Mouse (Mus musculus) gastrocnemius, adult 2 months (tissue): ENCODE results near the gene Defa36. TPM values are rescaled to one million over a fixed set of nuclear protein-coding genes. Genes with fewer than 3 reads are reported as not detected.
"Not testable (repeated sequence)": the region's sequence is repeated elsewhere in the genome, so short reads cannot be mapped to it uniquely, and the experiment has no call there.

Source experiments
- DNase-seq: peaks from one replicate; pipeline ENCODE4 v3.0.0; 2022
- H3K27ac ChIP-seq: fragments of 200-600 bp; 2 replicates; pipeline ENCODE4 v1.8.1; 2022; ENCODE audit warnings: mild to moderate bottlenecking
- H3K4me3 ChIP-seq: fragments of 200-600 bp; 2 replicates; pipeline ENCODE4 v1.8.1; 2022; ENCODE audit warnings: mild to moderate bottlenecking, moderate library complexity
- intact Hi-C: fragments of 180-260 bp; cut with DNase I; formaldehyde crosslinking; loops from one replicate; pipeline ENCODE4 v1.15.1; 2025
- long read RNA-seq, 2 experiments: library from polyadenylated mRNA; stranded (forward); transcript quantifications; one replicate each; pipeline ENCODE4 v2.0.0; 2021
- total RNA-seq, 2 experiments: library from RNA; stranded (reverse); gene quantifications; 2 replicates each; pipeline ENCODE4 v1.2.3; 2021

Defa36 gene
- not detected for total RNA-seq
- long read RNA-seq, experiment 1, result 0 reads
- long read RNA-seq, experiment 2, result 0 reads

DNA sequence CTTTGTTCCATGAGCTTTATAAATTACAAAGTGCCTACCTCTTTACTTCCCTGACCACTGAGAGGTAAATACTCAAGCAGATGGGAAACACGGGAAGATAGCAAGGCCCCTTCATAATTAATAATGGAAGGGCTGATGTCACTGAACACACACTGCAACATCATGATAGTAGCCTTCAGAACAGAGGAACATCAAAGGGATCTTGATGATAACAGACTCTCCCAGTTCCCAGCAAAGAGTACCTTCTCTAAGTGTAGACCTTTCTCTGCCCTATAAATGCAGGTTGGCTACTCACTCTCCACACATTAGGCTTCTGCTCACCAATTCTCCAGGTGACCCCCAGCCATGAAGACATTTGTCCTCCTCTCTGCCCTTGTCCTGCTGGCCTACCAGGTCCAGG, at the start of gene Defa36:
Gene Defa36, plus strand, starts transcription at position 301 of the 400 bp plus-strand sequence.
- intact Hi-C loops, result not testable (repeated sequence)

DNA sequence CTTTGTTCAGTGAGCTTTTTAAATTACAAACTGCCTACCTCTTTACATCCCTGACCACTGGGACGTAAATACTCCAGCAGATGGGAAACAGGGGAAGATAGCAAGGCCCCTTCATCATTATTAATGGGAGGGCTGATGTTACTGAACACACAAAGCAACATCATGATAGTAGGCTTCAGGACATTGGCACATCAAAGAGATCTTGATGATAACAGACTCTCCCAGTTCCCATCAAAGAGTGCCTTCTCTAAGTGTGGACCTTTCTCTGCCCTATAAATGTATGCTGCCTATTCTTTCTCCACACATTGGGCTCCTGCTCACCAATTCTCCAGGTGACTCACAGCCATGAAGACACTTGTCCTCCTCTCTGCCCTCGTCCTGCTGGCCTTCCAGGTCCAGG, 49.0 kb upstream of the Defa36 start, which contains the start of gene Defa2:
Gene Defa2, plus strand, starts transcription at position 301 of the 400 bp plus-strand sequence.
- H3K27ac ChIP-seq, DNase-seq, intact Hi-C loops, H3K4me3 ChIP-seq: not testable (repeated sequence)

More for the DNA sequence above, at the start of gene Defa36:
- H3K4me3 ChIP-seq, H3K27ac ChIP-seq, DNase-seq: not testable (repeated sequence)

DNA sequence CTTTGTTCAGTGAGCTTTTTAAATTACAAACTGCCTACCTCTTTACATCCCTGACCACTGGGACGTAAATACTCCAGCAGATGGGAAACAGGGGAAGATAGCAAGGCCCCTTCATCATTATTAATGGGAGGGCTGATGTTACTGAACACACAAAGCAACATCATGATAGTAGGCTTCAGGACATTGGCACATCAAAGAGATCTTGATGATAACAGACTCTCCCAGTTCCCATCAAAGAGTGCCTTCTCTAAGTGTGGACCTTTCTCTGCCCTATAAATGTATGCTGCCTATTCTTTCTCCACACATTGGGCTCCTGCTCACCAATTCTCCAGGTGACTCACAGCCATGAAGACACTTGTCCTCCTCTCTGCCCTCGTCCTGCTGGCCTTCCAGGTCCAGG, 35.7 kb upstream of the Defa36 start, which contains the start of gene Defa33:
Gene Defa33, plus strand, starts transcription at position 301 of the 400 bp plus-strand sequence.
- H3K27ac ChIP-seq, H3K4me3 ChIP-seq, intact Hi-C loops, DNase-seq: not testable (repeated sequence)

- H3K27ac ChIP-seq, intact Hi-C loops, DNase-seq, H3K4me3 ChIP-seq: not testable (repeated sequence)
Measured at GRCm38 (mm10) chr8:21456460-21456859, 29.2 kb downstream of the Defa36 start, which contains the start of gene Gm7849. Gene Gm7849, minus strand, starts transcription at chr8:21456560.

Other genes starting within 250 kb of the Defa36 start
- gene Defa31, start 235.8 kb upstream of the Defa36 start, total RNA-seq, result not detected
- not detected for gene Gm15293, start 225.8 kb upstream of the Defa36 start, total RNA-seq
- gene Gm15292, start 177.7 kb upstream of the Defa36 start, total RNA-seq, result not detected
- not detected for gene Defa27, start 111.9 kb upstream of the Defa36 start, total RNA-seq
- gene Defa29, start 100.4 kb upstream of the Defa36 start, total RNA-seq, result not detected
- not detected for gene Defa2, start 48.9 kb upstream of the Defa36 start, total RNA-seq
- not detected for gene Defa33, start 35.6 kb upstream of the Defa36 start, total RNA-seq
- not detected for gene Gm7849, start 29.1 kb downstream of the Defa36 start, total RNA-seq
- gene Defa20, start 81.8 kb downstream of the Defa36 start, total RNA-seq, result not detected
- gene Defa32, start 101.6 kb downstream of the Defa36 start, total RNA-seq, result not detected
- gene Defa37, start 138.0 kb downstream of the Defa36 start, total RNA-seq, result not detected
- not detected for gene Defa28, start 155.6 kb downstream of the Defa36 start, total RNA-seq
- not detected for gene Gm7861, start 167.1 kb downstream of the Defa36 start, total RNA-seq
- not detected for gene Defa26, start 190.8 kb downstream of the Defa36 start, total RNA-seq
- not detected for gene Defa17, start 228.4 kb downstream of the Defa36 start, total RNA-seq
- not detected for gene Defa34, start 238.4 kb downstream of the Defa36 start, total RNA-seq